Mouse (Mus musculus) neural tube, postnatal 0 days (tissue): ENCODE results near the gene Srrt. TPM values are rescaled to one million over a fixed set of nuclear protein-coding genes. Genes with fewer than 3 reads are reported as not detected.

Experiments used
- microRNA-seq: library from miRNA; unstranded; fragments of <30 nt; microRNA quantifications from one replicate; pipeline ENCODE4, GENCODE M21; 2016
- polyA plus RNA-seq: library from polyadenylated mRNA; unstranded; fragments of >200 nt; fragmentation: Nextera tagmentation; extraction: Ambion mirVana; gene quantifications from 2 replicates; pipeline ENCODE4 v1.2.1, GENCODE M21; 2015

Gene Srrt
- polyA plus RNA-seq: 46.0 and 56.6 TPM in 2 replicates

GRCm38 (mm10) chr5:137307071-137307912, at the start of gene Srrt:
Srrt (minus strand) TSS chr5:137307674.

GRCm38 (mm10) chr5:137349384-137350204, 42.1 kb upstream of the Srrt start, which contains the start of gene Ephb4:
Ephb4 (plus strand) TSS chr5:137350109.

GRCm38 (mm10) chr5:137333512-137334174, 26.2 kb upstream of the Srrt start, which contains the start of gene Slc12a9:
Slc12a9 (minus strand) TSS chr5:137333597.

GRCm38 (mm10) chr5:137314193-137315083, 7.0 kb upstream of the Srrt start, which contains the start of gene Trip6:
Trip6 (minus strand) TSS chr5:137314404.

GRCm38 (mm10) chr5:137293839-137294743, 13.4 kb downstream of the Srrt start, which contains the start of gene Ufsp1:
Ufsp1 (plus strand) TSS chr5:137294629.

GRCm38 (mm10) chr5:137287032-137287952, 20.2 kb downstream of the Srrt start, which contains the start of gene Ache:
Ache (plus strand) TSS chr5:137287519.

Small RNAs within 50 kb of the gene (microRNA-seq; reads per million reads assigned to microRNA genes)
- not detected for gene Mir7036
- gene Mir8116: not detected

Other genes starting within 250 kb of the Srrt start
- 0.08 and 0.20 TPM in 2 replicates for gene Serpine1, start 235.4 kb downstream of the Srrt start, polyA plus RNA-seq
- 2.6 and 2.9 TPM in 2 replicates for gene Trim56, start 191.5 kb downstream of the Srrt start, polyA plus RNA-seq
- gene Muc3, start 158.4 kb downstream of the Srrt start, polyA plus RNA-seq: not detected in 2 replicates
- gene Muc3a, start 95.3 kb downstream of the Srrt start, polyA plus RNA-seq: 0.67 and 1.4 TPM in 2 replicates
- gene Ache, start 20.2 kb downstream of the Srrt start, polyA plus RNA-seq: 188 and 212 TPM in 2 replicates
- gene Ufsp1, start 13.0 kb downstream of the Srrt start, polyA plus RNA-seq: 37.3 and 43.0 TPM in 2 replicates
- gene Trip6, start 6.7 kb upstream of the Srrt start, polyA plus RNA-seq: 12.2 and 12.7 TPM in 2 replicates
- gene Slc12a9, start 25.9 kb upstream of the Srrt start, polyA plus RNA-seq: 28.1 and 31.7 TPM in 2 replicates
- gene Ephb4, start 42.4 kb upstream of the Srrt start, polyA plus RNA-seq: 5.3 and 5.5 TPM in 2 replicates
- 0.14 and 0.22 TPM in 2 replicates for gene Zan, start 169.4 kb upstream of the Srrt start, polyA plus RNA-seq
- 85.2 and 85.8 TPM in 2 replicates for gene Pop7, start 194.8 kb upstream of the Srrt start, polyA plus RNA-seq
- 14.3 and 16.3 TPM in 2 replicates for gene Gigyf1, start 210.9 kb upstream of the Srrt start, polyA plus RNA-seq
- gene Epo, start 225.6 kb upstream of the Srrt start, polyA plus RNA-seq: not detected in 2 replicates
- 624 and 644 TPM in 2 replicates for gene Gnb2, start 225.8 kb upstream of the Srrt start, polyA plus RNA-seq
- 159 and 196 TPM in 2 replicates for gene Actl6b, start 245.8 kb upstream of the Srrt start, polyA plus RNA-seq